Mouse (Mus musculus) Muller cell, postnatal 12 days (primary cell): ENCODE measurements at regions not wholly inside any gene's neighbourhood (a gene's known extent, or its start where the extent isn't known, plus 50 kb on each side); places are given as distances from the start of the nearest gene placed in this dataset.

Experiments
- DNase-seq: peaks from one replicate; pipeline ENCODE4 v3.0.0-alpha.2; 2015; ENCODE audit errors: inconsistent ontology term

DNA sequence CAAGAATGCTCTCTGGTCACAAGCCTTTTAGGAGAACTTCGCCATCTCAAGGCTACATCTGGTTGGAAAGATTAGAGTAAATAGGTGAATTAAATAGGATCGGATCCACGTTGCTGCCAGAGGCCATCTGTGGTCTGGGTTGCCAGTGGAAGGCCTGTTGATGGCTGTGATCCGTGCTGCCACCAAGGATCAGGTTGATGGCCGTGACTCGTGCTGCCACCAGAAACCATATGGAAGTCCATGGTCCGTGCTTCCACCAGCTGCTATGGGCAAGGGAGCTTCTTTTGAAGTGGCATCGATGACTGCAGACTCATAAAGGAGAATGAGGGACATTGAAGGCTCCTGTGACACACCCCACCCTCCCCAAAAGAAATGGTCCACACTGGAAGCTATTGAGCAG is 79.6 kb downstream of the Atp1a1 start:
- no peak for DNase-seq

GRCm38 (mm10) chr3:101524444-101524843 is 80.0 kb downstream of the Atp1a1 start:
- no peak for DNase-seq

GRCm38 (mm10) chr3:101523239-101523638 is 81.2 kb downstream of the Atp1a1 start:
- no peak for DNase-seq

DNA sequence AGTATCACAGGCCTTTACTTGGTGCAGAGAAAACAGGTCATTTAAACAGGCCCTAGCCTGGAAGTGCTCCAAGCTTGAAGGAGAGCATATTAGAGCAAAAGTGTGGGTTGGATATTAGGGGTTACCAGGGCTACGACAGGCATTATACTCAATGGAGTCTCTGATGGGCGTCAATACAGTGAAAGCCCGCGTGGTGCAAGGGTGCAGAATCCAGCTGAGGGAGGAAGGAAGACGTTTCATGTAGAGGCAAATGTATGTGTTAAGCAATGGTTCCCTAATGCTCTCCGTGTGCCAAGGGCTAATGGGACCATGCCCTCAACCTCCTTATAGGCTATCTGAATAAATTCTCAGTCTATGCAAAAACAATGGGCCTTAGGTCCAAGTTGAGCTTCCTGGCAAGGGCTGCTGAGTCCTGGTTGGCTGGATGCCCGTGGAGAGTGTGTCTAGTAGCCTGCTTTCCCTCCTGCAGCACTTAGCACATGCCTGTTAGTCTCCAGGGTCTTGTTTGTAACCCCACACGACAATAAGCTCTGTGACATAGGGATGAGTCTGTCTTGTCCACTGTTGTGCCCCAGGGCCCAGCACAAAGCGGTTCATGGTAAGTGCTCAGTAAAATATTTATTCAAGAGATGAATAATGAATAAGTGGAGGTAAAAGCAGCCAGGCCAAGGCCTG is 82.1 kb downstream of the Atp1a1 start:
- peak; percentile 75 for DNase-seq

DNA sequence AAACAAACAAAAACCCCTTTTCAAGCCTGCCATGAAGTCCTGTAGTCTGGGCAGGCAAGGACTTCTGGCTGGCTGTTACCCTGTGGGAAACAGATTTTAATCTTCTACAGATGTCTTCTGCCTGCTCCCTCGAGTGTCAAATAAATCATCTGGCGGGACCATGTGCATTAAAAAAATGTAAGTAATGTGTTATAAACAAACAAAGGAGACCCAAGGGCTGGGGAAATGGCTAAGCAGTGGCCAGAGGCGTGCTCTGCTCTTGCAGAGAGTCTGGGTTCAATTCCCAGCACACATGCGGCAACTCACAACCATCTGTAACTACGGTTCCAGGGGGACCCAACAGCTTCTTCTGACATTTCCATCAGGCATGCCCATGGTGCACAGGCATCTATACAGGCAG is 83.3 kb downstream of the Atp1a1 start:
- DNase-seq, result no peak

GRCm38 (mm10) chr3:101520115-101520514 is 84.4 kb downstream of the Atp1a1 start:
- DNase-seq, result no peak

GRCm38 (mm10) chr3:101519551-101519950 is 84.9 kb downstream of the Atp1a1 start:
- DNase-seq, result no peak

DNA sequence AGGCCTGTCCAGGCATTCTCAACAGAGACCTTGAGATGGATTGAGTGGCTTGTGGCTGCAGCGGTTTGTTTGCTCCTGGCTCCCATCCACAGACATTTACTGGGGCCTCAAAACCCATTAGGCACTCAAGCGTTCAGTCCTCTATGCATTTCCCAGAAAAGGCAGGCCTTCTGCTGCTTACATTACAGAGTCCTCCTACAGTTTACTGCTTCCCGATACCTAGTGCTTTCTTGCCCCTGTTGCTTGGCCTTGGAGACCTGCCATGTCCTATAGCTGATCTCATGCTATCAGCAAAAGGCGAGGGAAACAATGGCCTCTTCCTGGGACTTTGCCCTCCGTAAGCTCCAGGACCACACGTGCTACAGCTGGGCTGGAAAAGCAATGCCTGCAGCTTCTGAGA is 85.7 kb downstream of the Atp1a1 start:
- peak; percentile 33 for DNase-seq

DNA sequence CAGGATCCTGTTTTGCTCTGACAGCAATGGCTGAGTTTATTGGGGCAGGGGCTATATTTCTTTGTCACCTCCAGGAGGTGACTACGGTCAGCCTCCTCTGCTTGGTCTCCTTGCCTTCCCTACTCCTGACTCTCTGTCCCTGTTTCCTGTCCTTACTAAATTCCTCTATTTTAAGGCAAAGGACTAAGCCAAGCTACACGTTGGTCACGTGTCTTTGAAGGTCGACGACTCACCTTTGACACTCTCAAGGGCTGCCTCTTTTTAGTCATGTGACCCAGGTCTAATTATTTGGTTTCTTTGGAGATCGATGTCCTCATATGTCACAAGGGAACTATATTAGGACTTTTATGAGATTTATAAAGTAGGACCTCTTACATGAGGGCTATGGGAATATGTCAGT is 86.9 kb downstream of the Atp1a1 start:
- DNase-seq, result no peak

GRCm38 (mm10) chr3:101516781-101517499 is 87.5 kb downstream of the Atp1a1 start:
- peak; percentile 68 for DNase-seq

GRCm38 (mm10) chr3:101515566-101515965 is 88.9 kb downstream of the Atp1a1 start:
- DNase-seq, result no peak

- peak; percentile 58 for DNase-seq
Observed at GRCm38 (mm10) chr3:101513611-101514311, 90.7 kb downstream of the Atp1a1 start.
